Mouse (Mus musculus) mature B cell (primary cell): Measurements from ENCODE around the gene Tmem150b.

Experiments
- in situ Hi-C: fragments of 300-500 bp; cut with MboI; formaldehyde crosslinking; loops from 2 replicates; pipeline ENCODE4 v1.14.3; 2019

Gene Tmem150b

GRCm38 (mm10) chr7:4731090-4731489 lies 6.0 kb upstream of the Tmem150b start:
- in situ Hi-C loops, result no loop called here

- in situ Hi-C loops, result no loop called here
Observed at GRCm38 (mm10) chr7:4724359-4724758, 690 bp downstream of the Tmem150b start.

- in situ Hi-C loops, result no loop called here
Observed at GRCm38 (mm10) chr7:4723508-4723907, 1.5 kb downstream of the Tmem150b start.

- in situ Hi-C loops, result no loop called here
Observed at GRCm38 (mm10) chr7:4719276-4719675, 5.8 kb downstream of the Tmem150b start.

GRCm38 (mm10) chr7:4716955-4717354 lies 8.1 kb downstream of the Tmem150b start:
- in situ Hi-C loops, result no loop called here

- in situ Hi-C loops, result no loop called here
Observed at GRCm38 (mm10) chr7:4712594-4712993, 12.5 kb downstream of the Tmem150b start.

GRCm38 (mm10) chr7:4705098-4705497 lies 20.0 kb downstream of the Tmem150b start:
- in situ Hi-C loops, result no loop called here

GRCm38 (mm10) chr7:4703195-4703594 lies 21.9 kb downstream of the Tmem150b start:
- in situ Hi-C loops, result no loop called here

GRCm38 (mm10) chr7:4702334-4702733 lies 22.7 kb downstream of the Tmem150b start:
- in situ Hi-C loops, result no loop called here

- in situ Hi-C loops, result no loop called here
Observed at GRCm38 (mm10) chr7:4693004-4693403, 32.0 kb downstream of the Tmem150b start.

GRCm38 (mm10) chr7:4690951-4691653 lies 33.9 kb downstream of the Tmem150b start:
- in situ Hi-C loops, result no loop called here

- in situ Hi-C loops, result no loop called here
Observed at GRCm38 (mm10) chr7:4690387-4690786, 34.7 kb downstream of the Tmem150b start, which contains the start of gene Brsk1. Gene Brsk1 (plus strand): TSS chr7:4690604.

GRCm38 (mm10) chr7:4684632-4685417 lies 40.2 kb downstream of the Tmem150b start, which contains the start of gene Hspbp1:
Gene Hspbp1 (minus strand): TSS chr7:4685068.
- in situ Hi-C loops, result no loop called here

GRCm38 (mm10) chr7:4684203-4684602 lies 40.8 kb downstream of the Tmem150b start:
- in situ Hi-C loops, result no loop called here

- in situ Hi-C loops, result no loop called here
Observed at GRCm38 (mm10) chr7:4683307-4683706, 41.7 kb downstream of the Tmem150b start.

GRCm38 (mm10) chr7:4675200-4675599 lies 49.8 kb downstream of the Tmem150b start:
- in situ Hi-C loops, result no loop called here

GRCm38 (mm10) chr7:4674114-4674731 lies 50.8 kb downstream of the Tmem150b start:
- in situ Hi-C loops, result no loop called here

GRCm38 (mm10) chr7:4671956-4672355 lies 53.1 kb downstream of the Tmem150b start:
- in situ Hi-C loops, result no loop called here

- in situ Hi-C loops, result no loop called here
Observed at GRCm38 (mm10) chr7:4670655-4671255, 54.3 kb downstream of the Tmem150b start.

GRCm38 (mm10) chr7:4669156-4669555 lies 55.9 kb downstream of the Tmem150b start:
- in situ Hi-C loops, result no loop called here

GRCm38 (mm10) chr7:4668506-4668905 lies 56.5 kb downstream of the Tmem150b start:
- in situ Hi-C loops, result no loop called here

- in situ Hi-C loops, result no loop called here
Observed at GRCm38 (mm10) chr7:4666871-4667270, 58.2 kb downstream of the Tmem150b start.
